Mouse (Mus musculus): ENCODE measurements around the gene Large1. TPM values are rescaled to one million over a fixed set of nuclear protein-coding genes. Genes with fewer than 3 reads are reported as not detected.

Gene Large1
- polyA plus RNA-seq, 1 experiment, result 16.7 TPM

DNA sequence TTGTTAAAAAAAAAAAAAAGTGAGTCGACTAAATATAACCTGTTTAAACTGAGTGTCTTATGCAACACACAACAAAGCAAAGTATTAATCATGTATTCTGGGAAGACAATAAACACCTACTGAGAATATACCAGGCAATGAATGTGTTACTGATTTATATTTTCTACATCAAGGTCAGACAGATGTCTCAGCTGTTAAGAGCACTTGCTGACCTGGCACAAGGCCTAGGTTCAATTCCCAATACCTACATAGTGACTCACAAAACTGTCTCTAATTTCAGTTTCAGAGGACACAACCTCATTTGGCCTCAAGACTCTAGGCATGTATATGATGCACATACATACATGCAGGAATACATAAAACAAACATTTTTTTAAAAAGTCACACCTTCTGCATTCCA, 575.5 kb downstream of the Large1 start:
- DNase-seq (ENCODE audit: low read depth), result no peak

GRCm38 (mm10) chr8:72766777-72767176, 586.6 kb downstream of the Large1 start:
- no peak for DNase-seq (ENCODE audit: low read depth)

- DNase-seq (ENCODE audit: low read depth), result no peak
Observed at GRCm38 (mm10) chr8:72765696-72766095, 587.6 kb downstream of the Large1 start.

Data from gonadal fat pad, adult 2 months (tissue).